Mouse (Mus musculus) heart, postnatal 0 days (tissue): ENCODE results near the gene Eif3k. TPM values are rescaled to one million over a fixed set of nuclear protein-coding genes. Genes with fewer than 3 reads are reported as not detected.
A peak's percentile ranks its signal among the peaks of the same experiment; 100 is the strongest.

ENCODE experiments used
- ATAC-seq: fragments of 200-750 bp; cut with Nextera tagmentation; 2 replicates; pipeline ENCODE4 v1.8.0; 2017; ENCODE audit warnings: low read depth, moderate number of reproducible peaks, moderate library complexity; ENCODE audit not compliant: insufficient read depth
- DNase-seq: peaks from one replicate; pipeline ENCODE4 v3.0.0-alpha.2; 2016; ENCODE audit warnings: low spot score
- H3K27ac ChIP-seq: fragments of 300-500 bp; sonication (generic); 2 replicates; pipeline ENCODE4 v1.5.1; 2014; ENCODE audit warnings: low read depth, mild to moderate bottlenecking
- H3K27me3 ChIP-seq: fragments of 300-500 bp; sonication (generic); 2 replicates; pipeline ENCODE4 v1.6.1; 2014; ENCODE audit warnings: low read length, mixed read lengths; ENCODE audit not compliant: control insufficient read depth, insufficient read depth
- H3K36me3 ChIP-seq: fragments of 300-500 bp; sonication (generic); replicated peaks from 2 replicates; pipeline ENCODE4 v1.6.1; 2014; ENCODE audit warnings: low read length, mixed read lengths; ENCODE audit not compliant: control insufficient read depth, insufficient read depth
- H3K4me1 ChIP-seq: fragments of 300-500 bp; sonication (generic); 2 replicates; pipeline ENCODE4 v1.6.1; 2014; ENCODE audit warnings: antibody characterized with exemption; ENCODE audit not compliant: control insufficient read depth, insufficient read depth
- H3K4me2 ChIP-seq: fragments of 300-500 bp; sonication (generic); 2 replicates; pipeline ENCODE4 v1.6.1; 2014; ENCODE audit warnings: low read depth, mild to moderate bottlenecking, low read length, moderate library complexity
- H3K4me3 ChIP-seq: fragments of 300-500 bp; sonication (generic); 2 replicates; pipeline ENCODE4 v1.5.1; 2014; ENCODE audit warnings: low read depth, low read length
- H3K9ac ChIP-seq: fragments of 300-500 bp; sonication (generic); replicated peaks from 2 replicates; pipeline ENCODE4 v1.6.1; 2014; ENCODE audit warnings: low read depth, low read length, mixed read lengths
- H3K9me3 ChIP-seq: fragments of 300-500 bp; sonication (generic); replicated peaks from 2 replicates; pipeline ENCODE4 v1.6.1; 2016; ENCODE audit warnings: low read length; ENCODE audit not compliant: control insufficient read depth
- CTCF ChIP-seq: IDR thresholded peaks from 2 replicates; pipeline ENCODE4 v1.5.1; 2016; ENCODE audit warnings: antibody characterized with exemption, control low read depth, low read depth
- EP300 ChIP-seq: IDR thresholded peaks from 2 replicates; pipeline ENCODE4 v1.6.1; 2016; ENCODE audit warnings: antibody characterized with exemption, low read depth
- WGBS: fragments of 180-500 bp; shearing (Covaris S2); extraction: QIAGEN DNeasy Blood & Tissue Kit; methylation state at CpG from one replicate; pipeline ENCODE4 v1.1.7; 2014; 5-methylcytosine and 5-hydroxymethylcytosine counted together
- polyA plus RNA-seq: library from polyadenylated mRNA; unstranded; fragments of >200 nt; fragmentation: Nextera tagmentation; extraction: Ambion mirVana; gene quantifications from 2 replicates; pipeline ENCODE4 v1.2.1, GENCODE M21; 2015
- total RNA-seq: library from RNA; depleted of rRNA; stranded (reverse); fragments of >200 nt; gene quantifications from 2 replicates; pipeline ENCODE4 v1.2.3, GENCODE M21; 2014; ENCODE audit warnings: low replicate concordance

The Eif3k gene
- total and polyA plus RNA-seq, 2 experiments from 2014 or later: 261 to 476 TPM

DNA sequence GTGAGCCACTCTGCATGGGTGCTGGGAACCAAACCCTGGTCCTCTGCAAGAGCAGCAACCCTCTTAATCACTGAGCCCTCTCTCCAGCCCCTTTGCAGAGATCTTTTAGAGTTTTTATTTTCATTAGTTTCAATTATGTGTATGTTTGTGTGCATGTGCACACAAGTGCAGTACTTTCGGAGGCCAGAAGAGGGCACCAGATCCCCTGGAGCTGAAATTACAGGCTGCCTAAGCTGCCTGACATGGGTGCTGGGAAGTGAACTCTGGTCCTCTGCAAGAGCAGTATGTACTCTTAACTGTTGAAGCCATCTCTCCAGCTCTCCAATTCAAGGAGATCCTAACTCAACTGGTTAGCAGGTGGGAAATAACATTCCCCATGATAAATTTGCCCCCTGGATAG is 33.3 kb upstream of the Eif3k start:
- Histone ChIP-seq H3K9ac (no peak overlapping the region), H3K4me3 (no peak overlapping the region), H3K4me2 (no peak overlapping the region), H3K9me3 (no peaks in the 10 kb centered on the region), H3K36me3 (no peaks in the 10 kb centered on the region), H3K27me3 (peaks cover 28% of the 10 kb centered on the region), H3K4me1 (no peaks in the 10 kb centered on the region), H3K27ac (no peak overlapping the region)
- TF ChIP-seq CTCF (no peak), EP300 (no peak)
- no peak for DNase-seq
- 80% methylated on average over 1 of the region's 1 CpGs for WGBS
- ATAC-seq: no peak

- no peaks in the 10 kb centered on the region for H3K27me3 ChIP-seq
- no peak for ATAC-seq
- 48% methylated on average over 9 of the region's 9 CpGs for WGBS
These were observed 27.1 kb upstream of the Eif3k start for GRCm38 (mm10) chr7:29008714-29009113.

DNA sequence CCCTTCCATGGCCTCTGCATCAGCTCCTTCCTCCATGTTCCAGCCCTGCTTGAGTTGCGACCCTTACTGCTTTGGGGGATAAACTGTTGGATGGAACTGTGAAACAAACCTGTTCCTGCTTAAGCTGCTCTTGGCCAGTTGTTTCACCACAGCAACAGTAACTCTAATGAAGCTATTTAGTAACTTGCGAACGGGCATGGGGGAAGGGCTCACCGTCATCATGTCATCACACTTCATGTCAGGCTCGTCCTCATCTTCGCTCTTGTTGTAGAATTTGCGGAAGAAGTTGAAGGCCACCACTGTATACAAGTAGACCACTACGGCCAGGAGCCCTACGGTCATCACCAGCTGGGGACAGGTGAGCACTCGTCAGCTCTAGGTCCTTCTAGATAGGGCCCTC is 26.5 kb upstream of the Eif3k start:
- no peak overlapping the region for H3K4me3 ChIP-seq
- H3K36me3 ChIP-seq: no peaks in the 10 kb centered on the region
- H3K9ac ChIP-seq: no peak overlapping the region
- H3K9me3 ChIP-seq: no peaks in the 10 kb centered on the region
- WGBS: 94% methylated on average over 10 of the region's 10 CpGs
- H3K27ac ChIP-seq: no peak overlapping the region
- TF ChIP-seq CTCF: no peak
- no peak for TF ChIP-seq EP300
- no peak overlapping the region for H3K4me2 ChIP-seq
- H3K4me1 ChIP-seq: no peaks in the 10 kb centered on the region
- ATAC-seq: no peak
- no peak for DNase-seq
- H3K27me3 ChIP-seq: no peaks in the 10 kb centered on the region

More at GRCm38 (mm10) chr7:29008714-29009113, 27.1 kb upstream of the Eif3k start:
- Histone ChIP-seq H3K9me3 (no peaks in the 10 kb centered on the region), H3K4me1 (no peaks in the 10 kb centered on the region), H3K4me3 (no peak overlapping the region), H3K27ac (no peak overlapping the region), H3K9ac (no peak overlapping the region), H3K36me3 (no peaks in the 10 kb centered on the region), H3K4me2 (no peak overlapping the region)
- TF ChIP-seq EP300 (no peak), CTCF (no peak)
- no peak for DNase-seq

GRCm38 (mm10) chr7:29007224-29008101 is 25.8 kb upstream of the Eif3k start:
- Histone ChIP-seq H3K27me3 (no peaks in the 10 kb centered on the region), H3K4me1 (no peaks in the 10 kb centered on the region), H3K4me3 (no peak overlapping the region), H3K36me3 (no peaks in the 10 kb centered on the region), H3K4me2 (no peak overlapping the region), H3K9ac (no peak overlapping the region), H3K9me3 (no peaks in the 10 kb centered on the region), H3K27ac (no peak overlapping the region)
- TF ChIP-seq CTCF (no peak), EP300 (no peak)
- WGBS: 61% methylated on average over 9 of the region's 9 CpGs
- ATAC-seq: no peak
- no peak for DNase-seq

GRCm38 (mm10) chr7:29000651-29001605 is 19.3 kb upstream of the Eif3k start:
- peak overlapping the region; percentile 66 for H3K4me2 ChIP-seq
- peaks cover 19% of the 10 kb centered on the region for H3K27me3 ChIP-seq
- H3K9me3 ChIP-seq: no peaks in the 10 kb centered on the region
- ATAC-seq (peak; percentile 67), DNase-seq (peak; percentile 19)
- 10% methylated on average over 43 of the region's 43 CpGs for WGBS
- no peaks in the 10 kb centered on the region for H3K4me1 ChIP-seq
- H3K4me3 ChIP-seq: peak overlapping the region; percentile 42
- no peaks in the 10 kb centered on the region for H3K36me3 ChIP-seq
- TF ChIP-seq CTCF (no peak), EP300 (no peak)
- no peak overlapping the region for H3K27ac ChIP-seq
- peak overlapping the region; percentile 31 for H3K9ac ChIP-seq
